Mouse (Mus musculus) c-Kit-positive CD71-positive TER-119-positive erythroid progenitor cells, embryonic 14.5 days (primary cell): ENCODE measurements around the gene Rc3h2.

ENCODE experiments used
- DNase-seq: peaks from one replicate; pipeline ENCODE4 v3.0.0-alpha.2; 2013; ENCODE audit warnings: low spot score

Gene Rc3h2

DNA sequence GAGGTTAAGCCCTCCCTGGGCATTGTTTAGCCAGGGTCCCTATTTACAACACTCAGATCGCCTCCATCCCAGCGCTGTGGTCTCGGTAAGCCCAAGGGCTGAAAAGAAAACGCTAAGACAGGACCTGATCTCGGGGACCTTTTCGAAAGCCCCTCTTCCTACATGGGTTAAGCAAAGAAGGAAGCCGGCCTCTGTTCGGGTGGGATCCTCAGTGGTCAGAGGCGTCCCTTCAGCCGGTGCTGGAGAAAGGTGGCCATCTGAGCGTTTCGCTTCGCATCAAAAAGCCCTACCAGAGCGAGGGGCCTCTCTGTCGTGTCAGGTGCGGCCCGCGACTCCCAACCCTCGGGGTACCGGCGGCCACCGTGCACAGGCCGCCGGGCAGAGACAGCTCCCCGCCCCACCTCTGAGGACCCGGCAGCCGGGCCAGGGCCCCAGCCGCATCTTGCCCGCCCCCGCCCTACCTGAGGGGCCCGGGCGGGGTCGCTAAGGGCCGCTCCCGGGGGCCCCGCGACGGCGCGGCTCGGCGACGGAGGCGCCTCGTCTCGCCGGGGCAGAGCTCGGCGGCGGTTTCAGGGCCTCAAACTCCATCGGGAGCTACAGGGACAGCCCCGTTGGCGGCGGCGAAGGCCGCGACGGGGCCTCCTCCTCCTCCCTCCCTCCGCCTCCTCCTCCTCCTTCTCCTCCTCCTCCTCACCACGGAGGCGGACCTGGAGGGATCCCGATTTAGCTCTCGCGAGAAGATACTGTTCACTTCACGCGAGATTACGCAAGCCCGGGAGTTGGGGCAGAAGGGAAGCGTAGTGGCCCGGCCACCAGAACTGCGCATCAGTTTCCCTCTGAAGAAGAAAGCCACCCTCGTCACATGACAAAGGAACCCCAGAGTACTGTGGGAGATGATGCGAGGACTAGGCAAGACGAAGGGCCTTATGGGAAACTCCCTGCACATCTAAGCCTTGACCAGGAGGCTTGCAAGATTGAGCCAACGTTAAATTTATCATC is at the start of gene Rc3h2:
TSS of gene Rc3h2 (minus strand) at position 598 of the 999 bp plus-strand sequence.
- peak; percentile 97 for DNase-seq

- no peak for DNase-seq
Observed at GRCm38 (mm10) chr2:37466266-37466665, 43.6 kb upstream of the Rc3h2 start.

- DNase-seq = no peak
Observed at GRCm38 (mm10) chr2:37460707-37461106, 38.0 kb upstream of the Rc3h2 start.

GRCm38 (mm10) chr2:37452376-37452760 is 29.7 kb upstream of the Rc3h2 start:
- no peak for DNase-seq

GRCm38 (mm10) chr2:37451667-37452375 is 29.1 kb upstream of the Rc3h2 start:
- DNase-seq = peak; percentile 89

DNA sequence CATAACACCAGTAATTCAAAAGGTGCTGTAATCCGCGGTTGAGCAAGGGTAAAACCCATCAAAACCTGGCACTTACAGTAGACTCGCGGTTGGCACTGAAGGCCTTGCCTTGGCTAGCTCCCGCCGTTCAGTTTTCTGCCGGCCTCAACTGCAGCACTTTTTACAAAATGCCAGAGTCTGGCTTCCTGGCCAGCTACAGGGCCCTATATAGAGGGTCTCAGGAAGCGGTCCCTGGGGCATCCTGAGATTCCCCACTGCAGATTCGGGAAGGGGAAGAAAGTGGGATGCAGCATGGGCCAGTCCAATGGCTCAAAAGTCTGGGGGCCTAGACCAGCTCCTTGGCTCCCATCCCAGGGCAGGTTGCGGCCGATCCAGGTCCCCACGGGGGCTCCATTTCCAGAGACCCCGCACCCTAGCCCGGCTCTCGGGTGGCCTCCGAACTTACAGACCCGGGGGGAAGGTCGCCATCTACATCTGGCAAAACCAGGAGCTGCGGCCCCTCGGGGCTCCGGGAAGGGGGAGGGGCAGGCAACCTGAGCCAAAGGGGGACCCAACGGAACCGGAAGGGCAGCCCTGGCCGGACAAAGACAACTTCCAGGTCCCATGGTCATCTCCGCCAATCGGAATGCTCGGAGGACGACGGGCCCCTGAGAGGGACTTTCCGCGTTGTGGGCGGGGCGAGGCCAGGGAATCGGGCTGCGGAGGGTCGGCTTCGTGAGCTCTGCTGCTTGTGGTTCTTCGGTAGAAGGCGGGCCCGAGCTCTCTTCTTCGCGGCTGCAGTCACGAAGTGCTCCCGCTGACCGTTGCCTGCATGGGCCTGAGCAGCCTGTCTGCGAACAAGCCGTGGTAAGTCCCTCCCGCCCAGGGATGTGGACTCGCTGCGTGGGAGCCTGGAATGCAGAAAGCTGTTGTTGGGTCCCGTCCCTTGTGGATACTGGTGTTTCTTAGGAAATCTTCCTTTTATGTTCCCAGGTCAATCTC is 20.2 kb upstream of the Rc3h2 start, which contains the start of the genes Zbtb26, Zbtb6 and Rabgap1:
TSS of gene Zbtb26 (minus strand) at position 525 of the 981 bp plus-strand sequence.
TSS of gene Zbtb6 (minus strand) at position 561 of the 981 bp plus-strand sequence.
TSS of gene Rabgap1 (plus strand) at position 669 of the 981 bp plus-strand sequence.
- peak; percentile 93 for DNase-seq

GRCm38 (mm10) chr2:37431609-37432008 is 8.9 kb upstream of the Rc3h2 start:
- DNase-seq = peak; percentile 42

GRCm38 (mm10) chr2:37430593-37431464 is 8.1 kb upstream of the Rc3h2 start:
- DNase-seq = peak; percentile 86

- no peak for DNase-seq
Observed at GRCm38 (mm10) chr2:37423671-37424070, 968 bp upstream of the Rc3h2 start.

- DNase-seq = no peak
Observed at GRCm38 (mm10) chr2:37421903-37422302, 800 bp downstream of the Rc3h2 start.

DNA sequence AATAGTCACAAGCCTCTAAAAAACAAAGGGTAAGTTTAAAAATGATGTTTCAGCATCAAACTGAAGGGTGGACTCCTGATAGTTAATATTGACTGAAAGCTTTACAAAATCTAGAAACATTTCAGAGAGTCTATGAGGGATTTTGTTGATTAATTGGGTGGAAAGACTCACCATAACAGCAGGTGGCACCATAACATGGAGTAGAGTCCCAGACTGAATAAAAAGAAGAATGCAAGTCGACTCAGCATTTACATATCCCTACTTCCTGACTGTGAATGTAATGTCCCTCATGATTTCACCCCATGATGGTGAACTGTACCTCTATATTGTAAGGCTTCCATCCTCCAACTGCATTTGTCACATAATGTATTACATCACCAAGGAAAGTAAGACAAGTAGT is 27.2 kb downstream of the Rc3h2 start:
- DNase-seq = no peak

DNA sequence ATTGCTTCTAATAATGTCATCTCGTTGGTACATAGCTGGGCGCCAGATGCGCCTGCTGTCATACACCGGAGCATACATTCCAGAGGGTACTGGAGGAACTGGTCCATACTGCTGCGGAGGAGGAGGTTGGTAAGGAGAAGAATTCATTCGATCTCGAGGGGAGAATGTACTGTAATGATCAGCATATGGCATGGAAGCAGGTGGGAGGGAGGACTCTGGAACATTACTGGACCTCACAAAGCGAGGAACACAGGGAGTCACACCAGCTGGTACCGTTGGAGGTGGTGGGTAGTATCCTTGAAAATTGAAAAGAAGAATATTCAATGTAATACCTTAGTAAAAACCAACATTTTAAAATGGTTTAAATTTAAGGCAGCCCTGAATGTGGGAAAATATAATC is 39.8 kb downstream of the Rc3h2 start:
- no peak for DNase-seq

- peak; percentile 68 for DNase-seq
Observed at GRCm38 (mm10) chr2:37380189-37380588, 42.5 kb downstream of the Rc3h2 start.

DNA sequence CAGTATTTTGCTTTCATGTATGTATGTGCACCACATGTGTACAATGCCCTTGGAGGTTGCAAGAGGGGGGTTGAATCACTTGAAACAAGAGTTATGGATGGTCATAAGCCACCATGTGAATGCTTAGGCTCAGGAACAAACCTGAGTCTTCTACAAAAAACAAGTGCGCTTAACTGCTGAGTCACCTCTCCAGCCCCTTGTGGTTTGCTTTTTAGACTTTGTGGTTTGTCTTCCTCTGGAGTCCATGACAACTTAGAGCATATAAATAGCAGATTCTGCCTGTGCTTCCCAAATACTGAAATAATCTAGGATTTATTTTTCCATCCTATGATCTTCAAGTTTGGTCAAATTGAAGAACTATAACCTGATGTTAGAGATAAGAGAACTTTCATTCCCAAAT is 46.7 kb downstream of the Rc3h2 start:
- DNase-seq = peak; percentile 16

- DNase-seq = no peak
Observed at GRCm38 (mm10) chr2:37370651-37371050, 52.1 kb downstream of the Rc3h2 start.

GRCm38 (mm10) chr2:37359908-37360307 is 62.8 kb downstream of the Rc3h2 start:
- no peak for DNase-seq

DNA sequence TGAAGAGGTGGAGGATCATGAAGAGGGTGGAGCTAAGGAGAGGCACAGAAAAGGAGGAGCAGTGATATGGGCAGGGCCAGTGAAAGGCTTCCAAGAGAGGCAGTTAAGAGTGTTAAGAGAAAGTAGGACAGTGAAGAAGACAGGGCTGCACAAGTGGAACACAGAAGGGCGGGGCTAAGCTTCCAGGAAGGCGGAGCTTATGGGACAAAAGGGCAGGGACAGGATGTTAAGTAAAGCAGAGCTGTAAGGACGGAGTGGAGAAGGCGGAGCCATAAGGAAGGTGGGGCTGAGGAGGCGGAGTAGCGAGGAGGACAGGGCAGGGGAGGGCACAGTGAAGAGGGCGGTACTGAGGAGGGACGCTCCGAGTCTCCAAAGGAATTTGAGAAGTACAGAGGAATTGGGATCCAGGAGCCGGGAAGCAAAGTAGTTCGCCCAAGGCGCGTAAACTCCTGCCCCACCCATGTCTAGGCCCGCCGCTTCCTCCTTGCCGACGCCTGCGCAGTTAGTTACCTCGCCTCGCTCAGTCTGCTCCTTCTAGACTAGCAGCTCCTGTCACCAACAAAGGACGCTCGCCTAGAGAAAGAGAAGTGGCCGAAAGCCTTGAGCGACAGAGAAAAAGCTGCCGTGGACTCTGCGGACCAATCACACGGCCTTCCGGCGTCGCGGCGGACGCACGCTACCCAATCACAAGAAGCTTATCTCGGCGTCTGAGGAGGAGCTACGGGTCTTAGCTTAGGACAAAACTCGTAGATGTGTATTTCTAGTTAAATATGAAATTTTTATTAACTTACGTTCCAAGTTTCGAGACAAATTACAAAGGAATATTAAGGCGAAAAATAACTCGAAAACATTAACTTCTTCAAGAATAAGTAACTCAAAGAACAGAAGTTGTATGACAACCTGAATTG is 63.8 kb downstream of the Rc3h2 start, which contains the start of gene Pdcl:
TSS of gene Pdcl (minus strand) at position 700 of the 908 bp plus-strand sequence.
- peak; percentile 94 for DNase-seq

GRCm38 (mm10) chr2:37355571-37355970 is 67.1 kb downstream of the Rc3h2 start:
- no peak for DNase-seq

DNA sequence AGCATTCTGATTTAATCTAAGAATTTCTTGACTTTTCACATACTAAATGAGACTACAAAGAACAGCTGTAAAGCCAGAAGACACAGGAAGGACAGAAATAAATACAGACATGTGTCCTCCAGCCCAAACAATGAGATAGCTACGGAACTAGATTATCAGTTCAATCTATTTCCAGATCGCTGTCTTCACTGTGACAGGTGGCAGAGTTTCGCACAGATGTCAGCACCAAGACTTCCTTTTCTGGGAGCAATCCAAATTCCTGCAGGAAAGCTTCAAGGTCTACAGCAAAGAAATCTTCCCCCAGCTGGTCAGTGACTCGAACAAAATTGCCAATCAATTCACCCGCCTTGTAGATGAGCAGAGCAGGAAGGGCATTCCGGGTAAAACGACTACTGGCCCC is 71.0 kb downstream of the Rc3h2 start:
- no peak for DNase-seq
